Mouse (Mus musculus) ES-Bruce4 (cell line): ENCODE results near the gene Cmip. TPM values are rescaled to one million over a fixed set of nuclear protein-coding genes. Genes with fewer than 3 reads are reported as not detected.

Experiments
- H3K27ac ChIP-seq: 2 replicates; pipeline ENCODE4 v1.5.1; 2012; ENCODE audit warnings: low read length, inconsistent platforms; ENCODE audit not compliant: insufficient read depth
- H3K27me3 ChIP-seq: 2 replicates; pipeline ENCODE4 v1.6.1; 2012; ENCODE audit warnings: mild to moderate bottlenecking, low read length, inconsistent platforms; ENCODE audit not compliant: control insufficient read depth, poor library complexity, insufficient read depth, severe bottlenecking
- H3K36me3 ChIP-seq: 2 replicates; pipeline ENCODE4 v1.6.1; 2012; ENCODE audit warnings: inconsistent platforms, mild to moderate bottlenecking, low read length, moderate library complexity; ENCODE audit not compliant: control insufficient read depth, poor library complexity, insufficient read depth, severe bottlenecking
- H3K4me1 ChIP-seq: one replicate; pipeline ENCODE4 v1.8.1; 2011; ENCODE audit warnings: low read length; ENCODE audit not compliant: control insufficient read depth, insufficient read depth
- H3K4me3 ChIP-seq: 2 replicates; pipeline ENCODE4 v1.5.1; 2011; ENCODE audit warnings: low read depth, mild to moderate bottlenecking, low read length
- H3K9ac ChIP-seq: 2 replicates; pipeline ENCODE4 v1.6.1; 2012; ENCODE audit warnings: low read depth, mild to moderate bottlenecking, inconsistent platforms; ENCODE audit not compliant: poor library complexity, severe bottlenecking
- H3K9me3 ChIP-seq: replicated peaks from 2 replicates; pipeline ENCODE4 v1.6.1; 2012; ENCODE audit warnings: mild to moderate bottlenecking, low read length, inconsistent platforms; ENCODE audit not compliant: control insufficient read depth, poor library complexity, insufficient read depth, severe bottlenecking
- CTCF ChIP-seq: IDR thresholded peaks from one replicate; pipeline ENCODE4 v1.8.1; 2011; ENCODE audit warnings: low read depth, low read length
- EP300 ChIP-seq: IDR thresholded peaks from 2 replicates; pipeline ENCODE4 v1.6.1; 2011; ENCODE audit warnings: low read depth, low read length; ENCODE audit not compliant: insufficient read depth
- POLR2A ChIP-seq: IDR thresholded peaks from one replicate; pipeline ENCODE4 v1.8.1; 2011; ENCODE audit warnings: low read length; ENCODE audit not compliant: insufficient read depth
- polyA plus RNA-seq: library from polyadenylated mRNA; stranded (reverse); fragments of >200 nt; gene quantifications from 2 replicates; pipeline ENCODE4 v1.2.4, GENCODE M21; 2011; ENCODE audit warnings: low read depth; ENCODE audit not compliant: missing spikeins, insufficient read depth, insufficient read length

The Cmip gene
- polyA plus RNA-seq, 1 experiment: 67.9 TPM

GRCm38 (mm10) chr8:117356109-117356672, 99.3 kb downstream of the Cmip start:
- Histone ChIP-seq H3K27ac (no peak overlapping the region), H3K27me3 (no peaks in the 10 kb centered on the region)
- no peak for TF ChIP-seq CTCF
- TF ChIP-seq EP300: no peak

GRCm38 (mm10) chr8:117357491-117358467, 100.9 kb downstream of the Cmip start:
- Histone ChIP-seq H3K9ac (no peak overlapping the region), H3K9me3 (no peaks in the 10 kb centered on the region), H3K27ac (no peak overlapping the region), H3K4me3 (no peak overlapping the region), H3K27me3 (no peaks in the 10 kb centered on the region), H3K36me3 (no peaks in the 10 kb centered on the region), H3K4me1 (peaks cover 19% of the 10 kb centered on the region)
- TF ChIP-seq POLR2A (no peak), EP300 (no peak), CTCF (no peak)

More at GRCm38 (mm10) chr8:117356109-117356672, 99.3 kb downstream of the Cmip start:
- Histone ChIP-seq H3K4me1 (peaks cover 11% of the 10 kb centered on the region), H3K4me3 (no peak overlapping the region), H3K9me3 (no peaks in the 10 kb centered on the region), H3K9ac (no peak overlapping the region), H3K36me3 (no peaks in the 10 kb centered on the region)

GRCm38 (mm10) chr8:117360172-117360930, 103.5 kb downstream of the Cmip start:
- Histone ChIP-seq H3K27me3 (no peaks in the 10 kb centered on the region), H3K9ac (no peak overlapping the region), H3K4me1 (peaks cover 23% of the 10 kb centered on the region), H3K36me3 (no peaks in the 10 kb centered on the region), H3K27ac (no peak overlapping the region), H3K4me3 (no peak overlapping the region), H3K9me3 (no peaks in the 10 kb centered on the region)
- TF ChIP-seq CTCF (no peak), POLR2A (no peak), EP300 (no peak)

GRCm38 (mm10) chr8:117361595-117362437, 105.0 kb downstream of the Cmip start:
- no peak for TF ChIP-seq EP300
- no peak for TF ChIP-seq POLR2A
- no peak for TF ChIP-seq CTCF
- no peak overlapping the region for H3K9ac ChIP-seq
- no peak overlapping the region for H3K27ac ChIP-seq

GRCm38 (mm10) chr8:117362438-117362726, 105.5 kb downstream of the Cmip start:
- H3K36me3 ChIP-seq: no peaks in the 10 kb centered on the region
- TF ChIP-seq EP300: no peak
- TF ChIP-seq CTCF: no peak
- TF ChIP-seq POLR2A: no peak
- no peaks in the 10 kb centered on the region for H3K9me3 ChIP-seq
- H3K4me1 ChIP-seq: peaks cover 16% of the 10 kb centered on the region
- H3K27me3 ChIP-seq: no peaks in the 10 kb centered on the region
- H3K27ac ChIP-seq: no peak overlapping the region
- no peak overlapping the region for H3K4me3 ChIP-seq
- no peak overlapping the region for H3K9ac ChIP-seq

More at GRCm38 (mm10) chr8:117361595-117362437, 105.0 kb downstream of the Cmip start:
- Histone ChIP-seq H3K36me3 (no peaks in the 10 kb centered on the region), H3K9me3 (no peaks in the 10 kb centered on the region), H3K27me3 (no peaks in the 10 kb centered on the region), H3K4me1 (peaks cover 16% of the 10 kb centered on the region), H3K4me3 (no peak overlapping the region)
